ENCODE assay signal across 8 mouse cellular contexts in genomic region chr7:82870148-82870513, GRCm38 (mm10). TPM values are rescaled to one million over a fixed set of nuclear protein-coding genes. Genes with fewer than 3 reads are reported as not detected.
DNase-seq lines count a peak whose midpoint lies in the region; ATAC-seq and TF ChIP-seq lines count a peak whose summit lies in the region.

No protein-coding gene starts in this region.

- H3K9ac ChIP-seq in lung, embryonic 15.5 days: peak overlapping the region; percentile 98; the same call in 1 of the 2 replicates
- peak overlapping the region; percentile 100 for H3K9ac ChIP-seq in forebrain, embryonic 16.5 days (replicated peaks; ENCODE audit: low read depth, low read length)
- peak overlapping the region; percentile 100 for H3K9ac ChIP-seq in limb, embryonic 14.5 days (ENCODE audit: low read depth, low read length, severe bottlenecking)

- H3K4me1 ChIP-seq in lung, embryonic 15.5 days: peaks cover 22% of the 10 kb centered on the region
- H3K4me1 ChIP-seq in forebrain, embryonic 16.5 days (replicated peaks; ENCODE audit: control insufficient read depth, insufficient read depth, low read length): peaks cover 17% of the 10 kb centered on the region
- peaks cover under 1% of the 10 kb centered on the region; the same call in 1 of the 2 replicates for H3K4me1 ChIP-seq in limb, embryonic 14.5 days (ENCODE audit: control insufficient read depth, insufficient read depth, low read length)
- H3K4me1 ChIP-seq in small intestine, adult 2 months (ENCODE audit: control insufficient read depth, insufficient read depth, insufficient read length, low read length): peaks cover 16% of the 10 kb centered on the region

- H3K4me2 ChIP-seq in lung, embryonic 15.5 days: peak overlapping the region; percentile 92
- H3K4me2 ChIP-seq in forebrain, embryonic 16.5 days (ENCODE audit: low read length): peak overlapping the region; percentile 67
- H3K4me2 ChIP-seq in limb, embryonic 14.5 days (replicated peaks; ENCODE audit: low read depth, low read length, severe bottlenecking): peak overlapping the region; percentile 94

- no peak overlapping the region for H3K27ac ChIP-seq in lung, embryonic 15.5 days
- H3K27ac ChIP-seq in forebrain, embryonic 16.5 days (ENCODE audit: low read length): peak overlapping the region; percentile 100
- peak overlapping the region; percentile 100 for H3K27ac ChIP-seq in limb, embryonic 14.5 days (replicated peaks; ENCODE audit: low read depth, low read length)
- no peak overlapping the region for H3K27ac ChIP-seq in small intestine, adult 2 months (ENCODE audit: insufficient read depth, low read depth, low read length)

- DNase-seq in lung, adult 18-20 months: no peak
- DNase-seq in limb, embryonic 14.5 days (ENCODE audit: low spot score): no peak
- no peak for DNase-seq in adrenal gland, adult 2 months
- no peak for DNase-seq in gastrocnemius, postnatal 25 days
- DNase-seq in adrenal gland, postnatal 4 days (ENCODE audit: low spot score in 2 of 2): no peak

- TF ChIP-seq POLR2A in limb, embryonic 14.5 days (IDR thresholded peaks at IDR 0.05; ENCODE audit: borderline replicate concordance, extremely low read depth, insufficient read depth, insufficient read length): no peak
- TF ChIP-seq POLR2A in small intestine, adult 2 months (IDR thresholded peaks at IDR 0.05; ENCODE audit: low read depth, low read length): no peak

- WGBS in lung, embryonic 15.5 days: 28% methylated on average over 17 of the region's 18 CpGs
- 5% methylated on average over 18 of the region's 18 CpGs for WGBS in forebrain, embryonic 16.5 days
- WGBS in limb, embryonic 14.5 days: 5% methylated on average over 18 of the region's 18 CpGs
- 81% methylated on average over 18 of the region's 18 CpGs for WGBS in small intestine, adult 2 months

- peak overlapping the region; percentile 96 for H3K4me3 ChIP-seq in lung, embryonic 15.5 days
- H3K4me3 ChIP-seq in forebrain, embryonic 16.5 days (replicated peaks; ENCODE audit: low read length): peak overlapping the region; percentile 91
- peak overlapping the region; percentile 99 for H3K4me3 ChIP-seq in limb, embryonic 14.5 days (replicated peaks; ENCODE audit: low read length)
- H3K4me3 ChIP-seq in small intestine, adult 2 months (ENCODE audit: low read depth, low read length): peak overlapping the region; percentile 6; the same call in 1 of the 2 replicates

- H3K27me3 ChIP-seq in lung, embryonic 15.5 days: no peaks in the 10 kb centered on the region
- no peaks in the 10 kb centered on the region for H3K27me3 ChIP-seq in forebrain, embryonic 16.5 days (replicated peaks; ENCODE audit: control insufficient read depth, insufficient read depth, low read length)
- no peaks in the 10 kb centered on the region for H3K27me3 ChIP-seq in limb, embryonic 14.5 days (ENCODE audit: control insufficient read depth, insufficient read depth, low read length)
- no peaks in the 10 kb centered on the region for H3K27me3 ChIP-seq in small intestine, adult 2 months (ENCODE audit: control insufficient read depth, insufficient read depth, low read length)

- H3K36me3 ChIP-seq in lung, embryonic 15.5 days: peaks cover 11% of the 10 kb centered on the region
- H3K36me3 ChIP-seq in forebrain, embryonic 16.5 days (ENCODE audit: control insufficient read depth, insufficient read depth): peaks cover 11% of the 10 kb centered on the region
- peaks cover 28% of the 10 kb centered on the region for H3K36me3 ChIP-seq in limb, embryonic 14.5 days (ENCODE audit: control insufficient read depth, insufficient read depth, low read length)
- no peaks in the 10 kb centered on the region for H3K36me3 ChIP-seq in small intestine, adult 2 months (ENCODE audit: control insufficient read depth, insufficient read depth, low read length)

- H3K9me3 ChIP-seq in lung, embryonic 15.5 days: no peaks in the 10 kb centered on the region
- H3K9me3 ChIP-seq in forebrain, embryonic 16.5 days (ENCODE audit: control insufficient read depth, low read length): no peaks in the 10 kb centered on the region
- H3K9me3 ChIP-seq in limb, embryonic 14.5 days (ENCODE audit: control insufficient read depth, low read length): no peaks in the 10 kb centered on the region

- TF ChIP-seq CTCF in small intestine, adult 2 months (IDR thresholded peaks at IDR 0.05; ENCODE audit: extremely low read depth, insufficient read length, insufficient replicate concordance, low read depth, low read length): no peak

- no peak for ATAC-seq in lung, embryonic 15.5 days (ENCODE audit: borderline replicate concordance, extremely low read depth, low FRiP score, low TSS enrichment)
- ATAC-seq in forebrain, embryonic 16.5 days: no peak
- ATAC-seq in limb, embryonic 14.5 days (ENCODE audit: low FRiP score, low read depth): no peak

RNA-seq across cellular contexts. Expression of gene Mex3b, which starts 3.0 kb away (rescaled TPM):
- 11.0 and 12.0 TPM in 2 replicates for polyA plus RNA-seq in lung, embryonic 15.5 days (2015; fragmentation: Nextera tagmentation; extraction: Ambion mirVana)
- 41.7 and 52.7 TPM in 2 replicates for polyA plus RNA-seq in forebrain, embryonic 16.5 days (2015; fragmentation: Nextera tagmentation; extraction: Ambion mirVana)
- 83.8 and 129 TPM in 2 replicates for polyA plus RNA-seq in limb, embryonic 14.5 days (2012; rRNA removed)
- polyA plus RNA-seq in limb, embryonic 14.5 days (2014; fragmentation: Nextera tagmentation; extraction: Ambion mirVana): 29.8 and 34.3 TPM in 2 replicates
- 3.1 and 6.3 TPM in 2 replicates for polyA plus RNA-seq in small intestine, adult 2 months (2012; rRNA removed)
- total RNA-seq in adrenal gland, adult 2 months (2021): 1 to 10 TPM; 1.2 to 1.8 TPM
- polyA plus RNA-seq in adrenal gland, adult 2 months (2012; rRNA removed): 5.3 and 7.4 TPM in 2 replicates
- 1 to 10 TPM in 1 of 2 experiments, under 1 TPM in 1; 0.80 to 1.1 TPM for total RNA-seq in gastrocnemius, postnatal 25 days (2021)
- total RNA-seq in adrenal gland, postnatal 4 days (2021): 10 to 100 TPM; 10.2 to 13.7 TPM

Comparison
In these comparisons a context has a peak if more than half of its experiments do, and no peak if none do; other contexts are left out.
1. H3K27ac ChIP-seq: peak in forebrain, embryonic 16.5 days (single experiment) and limb, embryonic 14.5 days (single experiment); none in lung, embryonic 15.5 days (single experiment) and small intestine, adult 2 months (single experiment).
2. H3K4me3 ChIP-seq: peak in every context shown above with its lines; median percentile 99 in limb, embryonic 14.5 days; 96 in lung, embryonic 15.5 days; 91 in forebrain, embryonic 16.5 days; 6 in small intestine, adult 2 months.
3. Peak in every context shown above with its lines, with median percentiles within 50 percentile points of each other: H3K4me2 ChIP-seq and H3K9ac ChIP-seq.